Mouse (Mus musculus) bone marrow, adult 2 months (tissue): Measurements from ENCODE around the gene Map4k2. TPM values are rescaled to one million over a fixed set of nuclear protein-coding genes. Genes with fewer than 3 reads are reported as not detected.

Experiments
- H3K27ac ChIP-seq: fragments of 200-500 bp; 2 replicates; pipeline ENCODE4 v1.5.1; 2012; ENCODE audit warnings: low read depth, mild to moderate bottlenecking, control low read depth, inconsistent platforms, low read length; ENCODE audit not compliant: control insufficient read depth, poor library complexity, insufficient read depth
- H3K4me1 ChIP-seq: fragments of 200-500 bp; 2 replicates; pipeline ENCODE4 v1.6.1; 2011; ENCODE audit warnings: low read length; ENCODE audit not compliant: control insufficient read depth, insufficient read depth
- H3K4me3 ChIP-seq: fragments of 200-500 bp; replicated peaks from 2 replicates; pipeline ENCODE3; 2011; ENCODE audit warnings: mild to moderate bottlenecking, low read depth, low read length, control low read depth; ENCODE audit not compliant: control insufficient read depth
- CTCF ChIP-seq: fragments of 200-500 bp; IDR thresholded peaks from 2 replicates; pipeline ENCODE4 v1.5.1; 2011; ENCODE audit warnings: low read length, control low read depth; ENCODE audit not compliant: control insufficient read depth, insufficient read depth
- POLR2A ChIP-seq: fragments of 200-500 bp; IDR thresholded peaks from 2 replicates; pipeline ENCODE4 v1.6.1; 2011; ENCODE audit warnings: low read depth, mild to moderate bottlenecking, control low read depth, low read length, borderline replicate concordance; ENCODE audit not compliant: control insufficient read depth
- WGBS: fragments of 180-500 bp; shearing (Covaris S2); methylation state at CpG from one replicate; pipeline ENCODE4 v1.1.7; 2018; 5-methylcytosine and 5-hydroxymethylcytosine counted together
- polyA plus RNA-seq: library from polyadenylated mRNA; stranded (reverse); fragments of >200 nt; gene quantifications from 2 replicates; pipeline ENCODE4 v1.2.4, GENCODE M21; 2011; ENCODE audit warnings: low replicate concordance; ENCODE audit not compliant: missing spikeins, insufficient read depth, insufficient read length

Map4k2 gene
- polyA plus RNA-seq, 1 experiment, result 324 TPM

- H3K4me1 ChIP-seq, result peaks cover 16% of the 10 kb centered on the region
- TF ChIP-seq CTCF (no peak), POLR2A (no peak)
- no peak overlapping the region for H3K4me3 ChIP-seq
- 47% methylated on average over 7 of the region's 7 CpGs for WGBS
- peak overlapping the region; percentile 91 for H3K27ac ChIP-seq
Observed at GRCm38 (mm10) chr19:6300402-6300841, 40.5 kb upstream of the Map4k2 start.

GRCm38 (mm10) chr19:6302114-6302513 lies 38.8 kb upstream of the Map4k2 start:
- TF ChIP-seq CTCF, result no peak
- TF ChIP-seq POLR2A, result no peak
- no peak overlapping the region for H3K4me3 ChIP-seq
- no peak overlapping the region for H3K27ac ChIP-seq
- 77% methylated on average over 5 of the region's 5 CpGs for WGBS
- peaks cover 16% of the 10 kb centered on the region for H3K4me1 ChIP-seq

GRCm38 (mm10) chr19:6302522-6302921 lies 38.4 kb upstream of the Map4k2 start:
- Histone ChIP-seq H3K4me1 (peaks cover 14% of the 10 kb centered on the region), H3K4me3 (no peak overlapping the region), H3K27ac (no peak overlapping the region)
- TF ChIP-seq POLR2A (no peak), CTCF (no peak)
- 7% methylated on average over 4 of the region's 4 CpGs for WGBS

GRCm38 (mm10) chr19:6303831-6304230 lies 37.1 kb upstream of the Map4k2 start:
- TF ChIP-seq CTCF (no peak), POLR2A (no peak)
- H3K27ac ChIP-seq, result peak overlapping the region; percentile 19; the same call in 1 of the 2 replicates
- H3K4me3 ChIP-seq, result no peak overlapping the region
- H3K4me1 ChIP-seq, result peaks cover 8% of the 10 kb centered on the region
- WGBS, result 80% methylated on average over 6 of the region's 6 CpGs

GRCm38 (mm10) chr19:6304787-6305516 lies 36.0 kb upstream of the Map4k2 start:
- no peak overlapping the region for H3K4me3 ChIP-seq
- peak; percentile 99 for TF ChIP-seq CTCF
- no peak for TF ChIP-seq POLR2A
- peaks cover 1% of the 10 kb centered on the region for H3K4me1 ChIP-seq
- H3K27ac ChIP-seq, result no peak overlapping the region
- 25% methylated on average over 5 of the region's 5 CpGs for WGBS

- Histone ChIP-seq H3K4me3 (peak overlapping the region; percentile 64), H3K27ac (peak overlapping the region; percentile 70; the same call in 1 of the 2 replicates), H3K4me1 (no peaks in the 10 kb centered on the region; the same call in none of the 2 replicates)
- TF ChIP-seq POLR2A (no peak), CTCF (no peak)
- 63% methylated on average over 8 of the region's 8 CpGs for WGBS
Observed at GRCm38 (mm10) chr19:6305517-6306115, 35.3 kb upstream of the Map4k2 start.

- Histone ChIP-seq H3K4me1 (no peaks in the 10 kb centered on the region; the same call in none of the 2 replicates), H3K4me3 (peak within 1 kb of the TSS; percentile 64), H3K27ac (peak within 1 kb of the TSS; percentile 70)
- WGBS, result under 1% methylated on average over 36 of the region's 38 CpGs
- TF ChIP-seq CTCF, result no peak
- no peak for TF ChIP-seq POLR2A
Observed at GRCm38 (mm10) chr19:6306137-6306551, 34.8 kb upstream of the Map4k2 start, which contains the start of gene Cdc42bpg. Gene Cdc42bpg (plus strand): TSS chr19:6306456.

- Histone ChIP-seq H3K4me1 (no peaks in the 10 kb centered on the region; the same call in none of the 2 replicates), H3K4me3 (peak overlapping the region; percentile 64), H3K27ac (peak overlapping the region; percentile 55)
- 1% methylated on average over 30 of the region's 34 CpGs for WGBS
- TF ChIP-seq CTCF (peak; percentile 76), POLR2A (0 out of 2 replicates have a peak, but pooled peaks have one; percentile 52)
Observed at GRCm38 (mm10) chr19:6306586-6306985, 34.3 kb upstream of the Map4k2 start.
